Comparison of ENCODE assay signal across 19 mouse cellular contexts in the genomic region with DNA sequence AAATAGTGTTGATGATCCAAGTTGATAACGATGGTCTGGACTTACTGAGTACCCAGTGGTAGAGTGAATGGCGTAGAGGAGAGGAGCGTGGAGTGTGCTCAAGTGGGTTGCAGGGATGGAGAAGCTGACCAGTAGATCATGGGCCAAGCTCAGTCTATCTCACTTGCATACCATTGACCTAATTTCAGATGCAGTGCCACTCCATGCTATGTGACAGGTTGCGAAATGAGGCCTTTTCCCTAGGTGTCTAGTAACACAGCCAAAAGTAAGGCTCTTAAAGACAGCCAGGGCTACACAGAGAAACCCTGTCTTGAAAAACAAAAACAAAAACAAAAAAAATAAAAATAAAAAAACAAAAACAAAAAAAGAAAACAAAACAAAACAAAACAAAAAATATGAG. TPM values are rescaled to one million over a fixed set of nuclear protein-coding genes. Genes with fewer than 3 reads are reported as not detected.
DNase-seq lines count a peak whose midpoint lies in the region; TF ChIP-seq lines count a peak whose summit lies in the region.
"Had no signal": no experiment of that assay in that cellular context is flagged by ENCODE, and none has a peak within 500 bp of the region (broad histone marks: within the 10 kb centered on the region; RNA-seq: fewer than 3 reads in every experiment).

No protein-coding gene starts in this region.

- no peaks in the 10 kb centered on the region for H3K79me3 ChIP-seq in C2C12 (ENCODE audit: low read depth)

- H3K36me3 ChIP-seq in C2C12 (ENCODE audit: control insufficient read depth, insufficient read depth): no peaks in the 10 kb centered on the region
- H3K36me3 ChIP-seq: embryonic facial prominence, embryonic 12.5 days; forebrain, embryonic 15.5 days; heart, embryonic 13.5 days; hindbrain, embryonic 15.5 days had no signal

- H3K4me3 ChIP-seq in C2C12 (ENCODE audit: insufficient read depth, poor library complexity, severe bottlenecking): no peak overlapping the region
- H3K4me3 ChIP-seq: embryonic facial prominence, embryonic 12.5 days; forebrain, embryonic 15.5 days; heart, embryonic 13.5 days; hindbrain, embryonic 15.5 days had no signal

- no peaks in the 10 kb centered on the region for H3K79me2 ChIP-seq in C2C12 (ENCODE audit: control insufficient read depth, insufficient read depth)

- no peaks in the 10 kb centered on the region for H3K27me3 ChIP-seq in C2C12 (ENCODE audit: control insufficient read depth, insufficient read depth, insufficient read length)
- H3K27me3 ChIP-seq: CH12.LX; embryonic facial prominence, embryonic 12.5 days; forebrain, embryonic 15.5 days; heart, embryonic 13.5 days; hindbrain, embryonic 15.5 days; Patski had no signal

- DNase-seq in cerebellum, postnatal 10 days: peak; percentile 13 to 16
- no peak for DNase-seq in cerebellum, adult 11-12 months
- peak; percentile 42 to 60 for DNase-seq in lung, adult 18-20 months
- DNase-seq in lung, postnatal 14 days: no peak
- peak; percentile 57 for DNase-seq in MN1 (ENCODE audit: low spot score)
- DNase-seq in frontal cortex, postnatal 14 days (ENCODE audit: low spot score in 2 of 2): no peak
- DNase-seq in gastrocnemius, postnatal 10 days: no peak
- DNase-seq: adrenal gland, adult 8-10 months; adrenal gland, postnatal 36 days; cerebellum, adult 11 months; gastrocnemius, postnatal 14 days; heart, postnatal 36 days had no signal

- no peak for TF ChIP-seq CTCF in C2C12 (IDR thresholded peaks at IDR 0.05; ENCODE audit: control insufficient read depth, insufficient read depth, insufficient read length)

- no peak overlapping the region for H3ac ChIP-seq in C2C12 (ENCODE audit: control insufficient read depth, insufficient read length, low read depth)

TF ChIP-seq in C2C12, 6 proteins besides CTCF, POLR2A, EP300 and RAD21:
- TF ChIP-seq USF1 (IDR thresholded peaks at IDR 0.05; ENCODE audit: low read depth) (no peak), CEBPB (IDR thresholded peaks at IDR 0.05; ENCODE audit: low read depth) (peak; percentile 24)

RNA-seq across cellular contexts. Expression of a gene that starts 35.0 kb away (rescaled TPM):
- 15.2 TPM for polyA plus RNA-seq in C2C12 (2012; fragmentation: generic; extraction: Trizol)
- 10 to 100 TPM; 62.1 to 68.2 TPM for total RNA-seq in gastrocnemius, postnatal 10 days (2021)

Comparison
In these comparisons a context has a peak if more than half of its experiments do, and no peak if none do; other contexts are left out.
1. DNase-seq: peak in cerebellum, postnatal 10 days (2 of 2), lung, adult 18-20 months (2 of 2) and MN1 (single experiment); none in cerebellum, adult 11-12 months (single experiment), lung, postnatal 14 days (single experiment), frontal cortex, postnatal 14 days (0 of 2) and gastrocnemius, postnatal 10 days (single experiment).